Mouse (Mus musculus): ENCODE results near the gene Naa38.

- TF ChIP-seq POLR2A (IDR thresholded peaks at IDR 0.05; ENCODE audit: borderline replicate concordance, low read depth, low read length) (no peak), CTCF (IDR thresholded peaks at IDR 0.05; ENCODE audit: low read depth, low read length) (no peak)
Measured at GRCm38 (mm10) chr11:69426246-69426645, 31.0 kb downstream of the Naa38 start.
